Mouse (Mus musculus): ENCODE measurements at regions not wholly inside any gene's neighbourhood (a gene's known extent, or its start where the extent isn't known, plus 50 kb on each side); places are given as distances from the start of the nearest gene placed in this dataset.

DNA sequence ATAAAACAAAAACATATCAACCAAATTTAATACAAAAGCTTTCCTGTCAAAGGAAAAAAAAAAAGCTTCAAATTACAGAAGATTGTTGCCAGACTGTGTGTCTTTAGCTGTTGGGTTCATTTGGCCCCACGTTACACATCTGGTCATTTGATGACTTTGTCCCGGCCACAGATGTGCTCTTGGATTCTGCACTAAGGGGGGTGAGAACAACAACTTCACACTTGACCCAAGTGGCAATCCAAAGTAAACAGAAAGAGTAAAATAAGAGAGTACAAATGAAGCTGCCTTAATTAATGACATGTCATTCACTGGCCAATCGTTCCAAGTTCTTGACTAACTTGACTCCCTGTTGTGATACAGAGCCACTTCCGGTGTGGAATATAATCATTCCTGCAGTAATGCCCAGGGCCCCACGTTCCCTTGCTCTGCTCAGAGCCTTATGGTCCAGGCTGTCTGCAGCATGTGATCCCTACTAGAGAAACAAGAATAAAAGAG is 91.8 kb upstream of the Lifr start:
- no peak for DNase-seq (ENCODE audit: low spot score)
- no peaks in the 10 kb centered on the region for H3K36me3 ChIP-seq (replicated peaks)
- H3K4me3 ChIP-seq (ENCODE audit: low read depth, low read length), result no peak overlapping the region
- H3K4me1 ChIP-seq (ENCODE audit: insufficient read depth, low read depth, low read length), result no peaks in the 10 kb centered on the region
- TF ChIP-seq GATA2 (IDR thresholded peaks at IDR 0.05; ENCODE audit: borderline replicate concordance, low read depth, low read length), result no peak
- TF ChIP-seq TAL1 (conservative IDR thresholded peaks at IDR 0.05; ENCODE audit: low read depth, low read length), result no peak
- TF ChIP-seq POLR2AphosphoS5 (IDR thresholded peaks at IDR 0.05; ENCODE audit: insufficient replicate concordance, low read depth, low read length), result no peak
- TF ChIP-seq GATA1 (IDR thresholded peaks at IDR 0.05; ENCODE audit: borderline replicate concordance, low read length), result no peak
- no peak for TF ChIP-seq CTCF (IDR thresholded peaks at IDR 0.05; ENCODE audit: low read depth, low read length)
- H3K27me3 ChIP-seq (ENCODE audit: insufficient read depth, low read length), result peaks cover 4% of the 10 kb centered on the region
- H3K9me3 ChIP-seq (replicated peaks), result no peaks in the 10 kb centered on the region
- no peak for ATAC-seq (ENCODE audit: extremely low read depth, insufficient number of reproducible peaks, low FRiP score, poor library complexity, severe bottlenecking)

DNA sequence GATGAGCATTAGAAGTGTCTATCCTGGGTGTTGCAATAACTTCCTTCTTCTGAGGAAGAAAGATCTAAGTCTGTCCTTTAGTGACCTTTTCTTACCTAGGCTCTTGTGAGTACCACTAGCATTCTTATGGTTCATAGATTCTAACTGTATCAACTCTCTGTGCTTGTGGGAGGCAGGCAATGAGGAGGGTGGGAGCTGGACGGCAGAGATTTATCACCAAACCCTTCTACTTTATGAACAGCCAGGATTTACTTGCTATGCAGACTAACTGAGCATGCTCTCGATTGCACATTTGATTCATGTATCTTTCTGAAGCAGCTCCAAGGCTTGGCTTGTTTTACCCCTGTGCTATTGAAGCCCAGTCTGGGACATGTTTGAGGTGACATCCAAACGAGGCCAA is 90.7 kb upstream of the Lifr start:
- DNase-seq (ENCODE audit: low spot score), result no peak
- no peak for ATAC-seq (ENCODE audit: extremely low read depth, insufficient number of reproducible peaks, low FRiP score, poor library complexity, severe bottlenecking)
- no peaks in the 10 kb centered on the region for H3K4me1 ChIP-seq (ENCODE audit: insufficient read depth, low read depth, low read length)
- H3K4me3 ChIP-seq (ENCODE audit: low read depth, low read length), result no peak overlapping the region
- H3K27me3 ChIP-seq (ENCODE audit: insufficient read depth, low read length), result peaks cover 2% of the 10 kb centered on the region
- no peaks in the 10 kb centered on the region for H3K9me3 ChIP-seq (replicated peaks)
- no peaks in the 10 kb centered on the region for H3K36me3 ChIP-seq (replicated peaks)
- TF ChIP-seq GATA2 (IDR thresholded peaks at IDR 0.05; ENCODE audit: borderline replicate concordance, low read depth, low read length), result no peak
- TF ChIP-seq TAL1 (conservative IDR thresholded peaks at IDR 0.05; ENCODE audit: low read depth, low read length), result no peak
- no peak for TF ChIP-seq GATA1 (IDR thresholded peaks at IDR 0.05; ENCODE audit: borderline replicate concordance, low read length)
- TF ChIP-seq POLR2AphosphoS5 (IDR thresholded peaks at IDR 0.05; ENCODE audit: insufficient replicate concordance, low read depth, low read length), result no peak
- no peak for TF ChIP-seq CTCF (IDR thresholded peaks at IDR 0.05; ENCODE audit: low read depth, low read length)

DNA sequence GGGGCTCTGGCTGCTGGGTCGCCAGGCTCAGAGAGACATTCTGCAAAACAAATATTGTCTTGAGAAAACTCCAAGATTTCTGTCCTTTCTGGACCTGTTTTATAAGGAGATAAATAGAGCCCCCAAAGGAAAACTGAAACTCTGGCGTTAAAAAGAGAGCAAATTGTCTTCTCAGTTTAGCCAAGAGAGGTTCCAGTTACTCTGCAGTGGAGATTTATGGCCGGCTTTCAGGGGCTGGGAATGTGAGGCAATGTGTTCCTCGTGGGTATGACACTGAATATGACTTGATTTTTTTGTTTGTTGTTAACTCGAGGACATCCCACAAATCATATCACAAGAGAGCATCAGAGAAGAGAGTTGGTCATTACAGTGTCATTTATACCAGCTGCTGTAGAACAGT is 88.2 kb upstream of the Lifr start:
- ATAC-seq (ENCODE audit: extremely low read depth, insufficient number of reproducible peaks, low FRiP score, poor library complexity, severe bottlenecking), result no peak
- Histone ChIP-seq H3K4me1 (ENCODE audit: insufficient read depth, low read depth, low read length) (no peaks in the 10 kb centered on the region), H3K27me3 (ENCODE audit: insufficient read depth, low read length) (peaks cover 2% of the 10 kb centered on the region), H3K9me3 (replicated peaks) (no peaks in the 10 kb centered on the region), H3K36me3 (replicated peaks) (no peaks in the 10 kb centered on the region), H3K4me3 (ENCODE audit: low read depth, low read length) (no peak overlapping the region)
- DNase-seq (ENCODE audit: low spot score), result no peak
- TF ChIP-seq GATA2 (IDR thresholded peaks at IDR 0.05; ENCODE audit: borderline replicate concordance, low read depth, low read length) (no peak), CTCF (IDR thresholded peaks at IDR 0.05; ENCODE audit: low read depth, low read length) (no peak), POLR2AphosphoS5 (IDR thresholded peaks at IDR 0.05; ENCODE audit: insufficient replicate concordance, low read depth, low read length) (no peak), TAL1 (conservative IDR thresholded peaks at IDR 0.05; ENCODE audit: low read depth, low read length) (no peak), GATA1 (IDR thresholded peaks at IDR 0.05; ENCODE audit: borderline replicate concordance, low read length) (no peak)

DNA sequence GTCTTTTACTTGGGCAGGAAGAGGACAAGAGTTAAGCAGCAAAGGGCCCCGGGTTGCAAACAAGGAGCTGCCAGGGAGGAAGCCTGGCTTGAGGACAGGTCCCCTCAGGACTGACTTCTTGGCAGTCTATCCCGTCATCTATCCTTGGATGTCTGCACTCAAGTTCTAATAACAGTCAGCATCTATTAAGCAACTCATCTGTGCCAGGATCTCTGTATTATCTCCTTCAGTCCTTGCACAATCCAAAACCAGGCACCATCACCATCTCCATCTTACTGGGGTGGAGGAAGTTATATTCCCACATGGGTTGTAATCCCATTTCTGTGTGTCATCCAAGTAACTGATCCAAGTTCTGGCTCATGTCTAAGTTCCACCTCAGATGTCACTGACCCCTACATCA is 87.1 kb upstream of the Lifr start:
- no peaks in the 10 kb centered on the region for H3K36me3 ChIP-seq (replicated peaks)
- ATAC-seq (ENCODE audit: extremely low read depth, insufficient number of reproducible peaks, low FRiP score, poor library complexity, severe bottlenecking) (no peak), DNase-seq (ENCODE audit: low spot score) (no peak)
- H3K4me1 ChIP-seq (ENCODE audit: insufficient read depth, low read depth, low read length), result no peaks in the 10 kb centered on the region
- H3K9me3 ChIP-seq (replicated peaks), result no peaks in the 10 kb centered on the region
- H3K27me3 ChIP-seq (ENCODE audit: insufficient read depth, low read length), result peaks cover 2% of the 10 kb centered on the region
- no peak overlapping the region for H3K4me3 ChIP-seq (ENCODE audit: low read depth, low read length)
- TF ChIP-seq TAL1 (conservative IDR thresholded peaks at IDR 0.05; ENCODE audit: low read depth, low read length), result no peak
- TF ChIP-seq POLR2AphosphoS5 (IDR thresholded peaks at IDR 0.05; ENCODE audit: insufficient replicate concordance, low read depth, low read length), result no peak
- no peak for TF ChIP-seq GATA2 (IDR thresholded peaks at IDR 0.05; ENCODE audit: borderline replicate concordance, low read depth, low read length)
- TF ChIP-seq CTCF (IDR thresholded peaks at IDR 0.05; ENCODE audit: low read depth, low read length), result no peak
- TF ChIP-seq GATA1 (IDR thresholded peaks at IDR 0.05; ENCODE audit: borderline replicate concordance, low read length), result no peak

DNA sequence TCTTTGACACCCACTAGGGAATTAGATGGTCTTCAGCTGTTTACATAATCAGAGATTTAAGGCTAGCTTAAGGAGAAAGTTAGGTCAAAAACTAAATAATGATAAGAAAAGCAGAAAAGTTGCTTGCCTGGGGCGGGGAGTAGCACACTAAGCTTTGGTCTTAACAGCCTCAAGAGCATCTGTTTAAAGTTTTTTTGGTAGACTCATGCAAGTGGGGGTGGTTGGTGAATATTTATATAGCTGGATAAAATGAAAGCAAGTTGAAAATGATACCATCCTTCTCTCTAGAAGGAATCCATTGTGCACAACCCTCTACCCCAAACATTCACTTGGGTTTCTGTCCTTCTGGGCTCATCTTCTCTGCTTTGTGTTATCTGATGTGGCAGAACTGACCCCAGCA is 85.3 kb upstream of the Lifr start:
- Histone ChIP-seq H3K36me3 (replicated peaks) (no peaks in the 10 kb centered on the region), H3K4me1 (ENCODE audit: insufficient read depth, low read depth, low read length) (no peaks in the 10 kb centered on the region), H3K4me3 (ENCODE audit: low read depth, low read length) (no peak overlapping the region), H3K9me3 (replicated peaks) (no peaks in the 10 kb centered on the region), H3K27me3 (ENCODE audit: insufficient read depth, low read length) (peaks cover 2% of the 10 kb centered on the region)
- ATAC-seq (ENCODE audit: extremely low read depth, insufficient number of reproducible peaks, low FRiP score, poor library complexity, severe bottlenecking) (no peak), DNase-seq (ENCODE audit: low spot score) (no peak)
- TF ChIP-seq GATA1 (IDR thresholded peaks at IDR 0.05; ENCODE audit: borderline replicate concordance, low read length) (no peak), GATA2 (IDR thresholded peaks at IDR 0.05; ENCODE audit: borderline replicate concordance, low read depth, low read length) (no peak), POLR2AphosphoS5 (IDR thresholded peaks at IDR 0.05; ENCODE audit: insufficient replicate concordance, low read depth, low read length) (no peak), TAL1 (conservative IDR thresholded peaks at IDR 0.05; ENCODE audit: low read depth, low read length) (no peak), CTCF (IDR thresholded peaks at IDR 0.05; ENCODE audit: low read depth, low read length) (no peak)

DNA sequence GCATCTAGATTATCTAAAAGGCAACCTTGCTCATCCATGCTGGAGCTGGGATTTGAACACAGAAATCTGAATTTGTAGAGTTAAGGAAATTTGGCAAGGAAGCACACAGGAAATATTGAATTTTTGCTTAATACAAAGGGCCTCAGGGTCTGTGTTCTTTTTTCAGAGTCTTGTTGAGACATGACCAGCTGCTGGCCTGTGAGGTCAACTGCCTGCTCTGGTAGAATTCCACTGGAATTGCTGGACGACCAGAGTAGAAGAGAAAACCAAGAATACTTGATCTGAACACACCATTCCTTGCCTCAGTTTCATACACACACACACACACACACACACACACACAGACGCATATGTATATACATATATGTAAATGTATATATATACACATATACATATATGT is 84.1 kb upstream of the Lifr start:
- ATAC-seq (ENCODE audit: extremely low read depth, insufficient number of reproducible peaks, low FRiP score, poor library complexity, severe bottlenecking) (no peak), DNase-seq (ENCODE audit: low spot score) (no peak)
- TF ChIP-seq POLR2AphosphoS5 (IDR thresholded peaks at IDR 0.05; ENCODE audit: insufficient replicate concordance, low read depth, low read length) (no peak), GATA2 (IDR thresholded peaks at IDR 0.05; ENCODE audit: borderline replicate concordance, low read depth, low read length) (no peak), TAL1 (conservative IDR thresholded peaks at IDR 0.05; ENCODE audit: low read depth, low read length) (no peak), CTCF (IDR thresholded peaks at IDR 0.05; ENCODE audit: low read depth, low read length) (no peak), GATA1 (IDR thresholded peaks at IDR 0.05; ENCODE audit: borderline replicate concordance, low read length) (no peak)
- Histone ChIP-seq H3K36me3 (replicated peaks) (no peaks in the 10 kb centered on the region), H3K4me3 (ENCODE audit: low read depth, low read length) (no peak overlapping the region), H3K9me3 (replicated peaks) (no peaks in the 10 kb centered on the region), H3K4me1 (ENCODE audit: insufficient read depth, low read depth, low read length) (no peaks in the 10 kb centered on the region), H3K27me3 (ENCODE audit: insufficient read depth, low read length) (peaks cover 2% of the 10 kb centered on the region; the same call in 1 of the 2 replicates)
